Mouse (Mus musculus): ENCODE results near the gene Tstd2. TPM values are rescaled to one million over a fixed set of nuclear protein-coding genes. Genes with fewer than 3 reads are reported as not detected.

Gene Tstd2
- polyA plus RNA-seq, 1 experiment from 2014 or later: 34.0 TPM

DNA sequence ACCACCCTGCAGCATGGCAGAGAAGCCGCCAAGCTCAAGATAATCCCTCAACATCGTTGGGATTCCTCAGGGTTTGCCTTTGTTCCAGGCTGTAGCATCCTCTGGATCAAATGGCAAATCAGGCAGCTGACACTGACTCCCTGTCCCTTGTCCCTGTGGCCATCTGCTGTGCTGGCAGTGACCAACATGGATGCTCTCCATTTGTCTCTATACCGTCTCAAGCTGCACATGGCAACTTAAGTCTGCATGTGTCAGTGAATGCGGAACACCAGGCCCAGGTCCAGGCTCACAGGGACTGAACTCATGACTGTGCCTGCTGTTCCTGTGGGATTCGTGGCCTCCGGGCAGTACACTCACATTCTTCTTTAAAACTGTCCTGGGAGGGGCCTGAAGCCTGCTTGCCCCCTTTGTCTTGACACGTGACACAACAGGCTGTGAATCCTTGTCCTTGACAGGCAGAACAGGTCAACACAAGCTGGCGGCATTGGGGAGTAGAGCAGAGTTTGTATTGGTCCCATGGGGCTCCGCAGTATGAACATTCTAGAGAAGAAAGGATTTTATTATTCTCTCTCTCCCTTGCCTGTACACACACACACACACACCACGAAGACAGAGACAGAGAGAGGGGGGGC is 21.8 kb downstream of the Tstd2 start:
- Histone ChIP-seq H3K4me2 (no peak overlapping the region), H3K36me3 (peaks cover 70% of the 10 kb centered on the region), H3K9ac (no peak overlapping the region), H3K9me3 (no peaks in the 10 kb centered on the region), H3K4me3 (no peak overlapping the region), H3K4me1 (replicated peaks) (no peaks in the 10 kb centered on the region), H3K27me3 (no peaks in the 10 kb centered on the region), H3K27ac (replicated peaks) (no peak overlapping the region)
- WGBS: 66% methylated on average over 10 of the region's 10 CpGs
- peak; percentile 48; the same call in 1 of the 2 replicates for ATAC-seq (ENCODE audit: low FRiP score, low read depth)

DNA sequence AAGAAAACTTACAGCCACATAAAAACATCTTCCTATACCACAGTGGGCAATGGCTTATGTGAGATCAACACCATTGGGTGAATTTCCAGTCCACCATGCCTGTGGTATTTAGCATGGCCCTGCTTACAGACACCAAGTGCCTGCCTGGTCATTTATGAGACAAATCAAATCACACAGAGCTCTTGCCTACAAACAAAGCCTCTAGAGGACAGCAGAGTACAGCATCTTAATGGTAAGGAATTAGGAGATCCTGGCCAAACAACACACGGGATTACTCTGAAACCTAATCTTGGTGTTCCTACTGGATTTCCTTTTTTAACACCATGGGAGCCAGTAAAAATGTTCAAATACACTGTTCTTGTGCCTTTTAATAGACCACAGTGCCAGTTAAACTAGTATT is 23.2 kb downstream of the Tstd2 start:
- ATAC-seq (ENCODE audit: low FRiP score, low read depth): no peak
- H3K4me3 ChIP-seq: no peak overlapping the region
- no peaks in the 10 kb centered on the region for H3K9me3 ChIP-seq
- no peaks in the 10 kb centered on the region for H3K4me1 ChIP-seq (replicated peaks)
- peaks cover 59% of the 10 kb centered on the region for H3K36me3 ChIP-seq
- 67% methylated on average over 1 of the region's 1 CpGs for WGBS
- H3K4me2 ChIP-seq: no peak overlapping the region
- no peak overlapping the region for H3K27ac ChIP-seq (replicated peaks)
- no peak overlapping the region for H3K9ac ChIP-seq
- no peaks in the 10 kb centered on the region for H3K27me3 ChIP-seq

DNA sequence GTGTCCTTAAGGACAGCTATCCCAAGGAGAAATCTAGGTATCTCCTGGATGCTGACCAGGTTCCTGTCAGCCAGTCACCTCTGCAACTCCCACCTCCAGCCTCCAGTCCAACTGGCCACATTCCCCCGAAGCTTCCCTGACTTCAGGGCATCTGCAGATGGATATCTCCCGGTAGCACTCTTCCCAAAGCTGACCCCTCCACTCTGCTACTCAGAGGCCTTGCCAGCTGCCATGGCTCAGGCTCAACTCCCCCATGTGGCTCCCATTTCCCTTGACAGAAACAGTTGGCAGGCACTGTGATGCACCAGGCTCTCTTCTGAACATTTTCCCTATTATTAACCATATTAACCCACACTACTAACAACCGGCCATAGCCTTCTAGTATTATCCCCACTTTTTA is 27.1 kb downstream of the Tstd2 start:
- H3K9ac ChIP-seq: no peak overlapping the region
- no peak for ATAC-seq (ENCODE audit: low FRiP score, low read depth)
- no peak overlapping the region for H3K4me2 ChIP-seq
- no peak overlapping the region for H3K27ac ChIP-seq (replicated peaks)
- H3K4me3 ChIP-seq: no peak overlapping the region
- no peaks in the 10 kb centered on the region for H3K27me3 ChIP-seq
- H3K36me3 ChIP-seq: peaks cover 26% of the 10 kb centered on the region
- no peaks in the 10 kb centered on the region for H3K9me3 ChIP-seq
- WGBS: 55% methylated on average over 3 of the region's 3 CpGs
- H3K4me1 ChIP-seq (replicated peaks): no peaks in the 10 kb centered on the region

DNA sequence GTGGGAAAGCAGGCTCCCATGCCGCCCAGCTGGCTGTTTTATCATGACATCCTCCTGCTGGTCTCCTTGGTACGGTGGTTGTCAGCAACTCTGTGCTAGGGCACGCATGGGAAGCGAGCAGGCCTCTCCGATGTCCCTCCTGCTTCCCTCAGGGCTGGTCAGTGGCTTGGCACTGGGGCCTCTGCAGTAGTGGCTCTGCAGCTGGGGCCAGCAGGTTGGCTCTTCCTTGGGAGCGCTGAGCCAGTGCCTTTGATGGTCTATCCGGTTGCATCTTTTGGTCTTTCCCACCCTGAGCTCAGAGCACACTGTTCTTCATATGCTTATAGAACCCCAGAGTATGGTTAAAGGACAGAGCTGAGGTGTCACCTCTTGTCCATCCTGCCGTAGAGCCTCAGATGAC is 28.4 kb downstream of the Tstd2 start:
- Histone ChIP-seq H3K27ac (replicated peaks) (no peak overlapping the region), H3K36me3 (peaks cover 14% of the 10 kb centered on the region), H3K4me3 (no peak overlapping the region), H3K4me2 (no peak overlapping the region), H3K4me1 (replicated peaks) (no peaks in the 10 kb centered on the region), H3K9me3 (no peaks in the 10 kb centered on the region), H3K27me3 (no peaks in the 10 kb centered on the region), H3K9ac (no peak overlapping the region)
- 91% methylated on average over 8 of the region's 8 CpGs for WGBS
- no peak for ATAC-seq (ENCODE audit: low FRiP score, low read depth)

DNA sequence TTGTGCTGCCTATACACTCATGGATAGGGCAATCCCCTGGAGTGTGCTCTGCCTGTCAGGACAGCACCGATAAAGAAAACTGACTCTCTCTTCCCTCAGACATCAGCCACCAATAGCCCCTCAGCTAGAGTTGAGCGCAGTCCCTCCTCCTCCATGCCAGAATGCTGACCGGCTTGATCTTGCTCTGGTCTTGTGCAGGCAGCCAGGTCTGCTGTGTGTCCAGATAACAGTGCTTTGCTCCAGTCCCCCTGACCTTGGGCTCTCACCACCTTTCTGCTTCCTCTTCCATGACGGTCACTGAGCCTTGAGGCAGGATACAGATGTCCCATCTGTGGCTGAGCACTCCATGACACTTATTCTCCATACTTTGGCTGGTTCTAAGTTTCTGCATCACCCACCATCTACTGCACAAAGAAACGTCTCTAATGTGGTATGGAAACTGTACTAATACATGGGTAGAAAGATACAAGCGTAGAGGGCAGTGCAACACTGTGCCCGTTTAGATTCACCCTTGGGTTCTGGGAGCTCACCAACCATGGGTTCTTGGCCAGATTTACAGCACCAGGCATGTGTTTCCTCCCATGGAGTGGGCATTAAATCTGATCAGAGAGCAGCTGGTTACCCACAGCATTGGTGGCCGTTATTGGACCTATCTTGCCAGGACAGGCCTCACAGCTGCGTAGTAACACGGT is 36.3 kb downstream of the Tstd2 start:
- H3K4me3 ChIP-seq: no peak overlapping the region
- 88% methylated on average over 10 of the region's 10 CpGs for WGBS
- H3K9ac ChIP-seq: no peak overlapping the region
- no peaks in the 10 kb centered on the region for H3K9me3 ChIP-seq
- H3K4me2 ChIP-seq: no peak overlapping the region
- H3K4me1 ChIP-seq (replicated peaks): no peaks in the 10 kb centered on the region
- H3K27me3 ChIP-seq: no peaks in the 10 kb centered on the region
- H3K36me3 ChIP-seq: no peaks in the 10 kb centered on the region
- ATAC-seq (ENCODE audit: low FRiP score, low read depth): no peak
- H3K27ac ChIP-seq (replicated peaks): no peak overlapping the region

DNA sequence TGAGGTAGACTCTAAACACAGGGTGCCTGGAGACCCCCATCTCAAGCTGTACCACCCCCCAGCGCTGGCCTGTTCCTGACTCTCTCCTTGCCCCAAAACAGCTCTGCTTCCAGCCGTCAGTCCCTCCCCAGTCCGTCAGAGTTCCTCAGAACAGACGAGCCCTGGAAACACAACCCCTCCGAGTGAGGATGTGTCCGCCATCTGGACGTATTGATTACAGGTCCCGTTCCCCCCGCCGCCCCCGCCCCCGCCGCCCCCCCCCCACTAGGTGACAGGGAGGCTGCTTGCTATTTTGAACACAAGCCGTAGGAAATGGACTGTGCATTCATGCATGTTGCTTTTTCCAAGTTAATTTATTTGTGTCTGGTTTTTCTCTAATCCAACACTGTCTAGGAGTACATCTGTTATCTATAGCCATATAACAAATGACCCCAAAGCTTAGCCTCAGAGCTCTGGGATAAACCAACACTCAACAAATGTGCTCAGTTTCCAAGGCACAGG is 37.2 kb downstream of the Tstd2 start:
- WGBS: 28% methylated on average over 14 of the region's 14 CpGs
- H3K27ac ChIP-seq (replicated peaks): no peak overlapping the region
- ATAC-seq (ENCODE audit: low FRiP score, low read depth): no peak

DNA sequence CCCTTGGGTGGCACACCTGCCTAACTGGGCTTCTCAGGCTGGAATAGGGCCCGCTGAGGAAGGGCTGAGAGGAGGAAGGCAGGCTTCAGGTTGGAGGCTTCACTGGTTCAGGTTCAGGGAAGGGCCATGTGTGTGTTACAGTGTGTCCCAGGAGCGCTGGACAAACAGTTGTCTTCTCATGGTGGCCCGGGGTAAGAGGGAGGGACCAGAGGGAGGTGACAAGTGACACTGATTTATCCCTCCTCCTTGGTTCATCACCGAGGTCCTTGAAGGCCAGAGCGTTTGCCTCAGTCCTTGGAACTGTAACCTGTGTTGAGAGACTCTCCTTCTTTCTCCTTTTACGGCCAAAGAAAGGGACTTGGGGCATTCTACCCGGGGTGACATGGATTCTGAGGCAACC is 38.0 kb downstream of the Tstd2 start:
- WGBS: 67% methylated on average over 7 of the region's 7 CpGs
- Histone ChIP-seq H3K9me3 (no peaks in the 10 kb centered on the region), H3K36me3 (no peaks in the 10 kb centered on the region), H3K4me3 (no peak overlapping the region), H3K27me3 (no peaks in the 10 kb centered on the region), H3K27ac (replicated peaks) (no peak overlapping the region; the same call in 1 of the 2 replicates), H3K4me1 (replicated peaks) (no peaks in the 10 kb centered on the region), H3K9ac (no peak overlapping the region), H3K4me2 (no peak overlapping the region)
- no peak for ATAC-seq (ENCODE audit: low FRiP score, low read depth)

More for the DNA sequence above, 37.2 kb downstream of the Tstd2 start:
- Histone ChIP-seq H3K4me1 (replicated peaks) (no peaks in the 10 kb centered on the region), H3K4me3 (no peak overlapping the region), H3K36me3 (no peaks in the 10 kb centered on the region), H3K9me3 (no peaks in the 10 kb centered on the region), H3K27me3 (no peaks in the 10 kb centered on the region), H3K9ac (no peak overlapping the region), H3K4me2 (no peak overlapping the region)

DNA sequence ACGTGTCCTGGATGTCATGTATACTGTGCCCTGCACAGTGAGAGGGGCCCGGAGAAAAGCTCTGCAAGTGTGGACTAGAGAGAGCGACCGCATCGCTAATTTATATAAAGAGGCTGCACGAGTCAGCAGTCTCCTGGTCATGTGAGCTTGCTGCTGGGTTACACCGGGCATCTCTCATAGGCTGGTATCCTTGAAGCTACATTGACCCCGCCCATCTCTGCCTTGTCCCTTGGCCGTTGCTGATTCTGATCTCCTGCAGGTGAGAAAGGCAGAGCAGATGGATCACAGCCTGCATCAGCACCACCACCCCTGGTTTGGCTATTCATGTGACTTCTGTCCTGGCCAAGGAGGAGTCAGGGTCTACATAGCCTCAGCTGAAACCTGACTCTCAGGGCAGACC is 39.4 kb downstream of the Tstd2 start:
- H3K9me3 ChIP-seq: no peaks in the 10 kb centered on the region
- 79% methylated on average over 9 of the region's 9 CpGs for WGBS
- H3K4me1 ChIP-seq (replicated peaks): peaks cover 5% of the 10 kb centered on the region; the same call in 1 of the 2 replicates
- no peaks in the 10 kb centered on the region for H3K27me3 ChIP-seq
- no peak overlapping the region for H3K4me3 ChIP-seq
- H3K27ac ChIP-seq (replicated peaks): no peak overlapping the region
- H3K9ac ChIP-seq: no peak overlapping the region
- no peaks in the 10 kb centered on the region for H3K36me3 ChIP-seq
- ATAC-seq (ENCODE audit: low FRiP score, low read depth): no peak
- no peak overlapping the region for H3K4me2 ChIP-seq

DNA sequence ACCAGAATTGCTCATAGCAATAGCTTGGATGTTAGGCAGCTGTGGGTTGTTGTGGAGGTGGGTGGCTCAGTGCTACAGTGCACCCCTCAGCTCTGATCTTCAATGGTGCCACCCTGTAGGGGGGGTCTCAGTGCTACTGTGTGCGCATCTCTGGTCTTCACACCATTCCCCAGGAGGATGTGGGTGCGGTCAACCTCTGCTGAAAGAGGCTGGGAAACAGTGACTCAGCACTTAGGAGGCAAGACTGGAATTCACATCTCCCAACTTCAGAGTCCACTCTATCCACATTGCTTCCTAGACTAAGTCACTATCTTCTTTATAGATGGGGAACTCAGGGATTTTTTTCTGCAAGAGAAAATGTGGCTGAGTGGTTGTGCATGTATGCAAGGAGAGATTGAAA is 40.9 kb downstream of the Tstd2 start:
- Histone ChIP-seq H3K4me1 (replicated peaks) (peaks cover 5% of the 10 kb centered on the region; the same call in 1 of the 2 replicates), H3K27me3 (no peaks in the 10 kb centered on the region), H3K4me3 (no peak overlapping the region), H3K36me3 (no peaks in the 10 kb centered on the region), H3K4me2 (no peak overlapping the region), H3K9me3 (no peaks in the 10 kb centered on the region), H3K9ac (no peak overlapping the region), H3K27ac (replicated peaks) (no peak overlapping the region)
- WGBS: 96% methylated on average over 2 of the region's 2 CpGs
- no peak for ATAC-seq (ENCODE audit: low FRiP score, low read depth)

DNA sequence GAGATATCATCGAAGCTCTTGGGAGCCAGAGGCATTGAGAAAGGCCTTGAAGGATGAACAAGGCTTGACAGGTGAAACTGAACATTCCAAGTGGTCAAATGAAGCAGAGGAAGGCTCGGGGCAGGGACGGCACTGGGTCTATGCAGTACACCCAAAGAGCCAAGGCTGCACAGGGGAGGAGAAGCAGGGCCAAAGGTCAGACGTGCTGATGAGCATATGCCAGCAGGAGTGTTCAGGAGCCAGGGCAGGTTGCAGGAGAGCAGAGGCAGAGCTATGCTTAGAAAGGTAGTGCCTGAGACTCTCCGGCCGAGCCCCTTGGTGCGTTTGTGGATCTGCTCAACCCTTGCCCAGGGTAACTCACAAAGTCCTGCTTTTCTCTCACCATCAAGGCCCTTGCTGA is 41.9 kb downstream of the Tstd2 start:
- Histone ChIP-seq H3K27me3 (no peaks in the 10 kb centered on the region), H3K27ac (replicated peaks) (no peak overlapping the region), H3K4me3 (no peak overlapping the region), H3K4me2 (no peak overlapping the region), H3K36me3 (no peaks in the 10 kb centered on the region), H3K4me1 (replicated peaks) (peaks cover 5% of the 10 kb centered on the region; the same call in 1 of the 2 replicates), H3K9ac (no peak overlapping the region), H3K9me3 (no peaks in the 10 kb centered on the region)
- ATAC-seq (ENCODE audit: low FRiP score, low read depth): no peak
- WGBS: 90% methylated on average over 7 of the region's 7 CpGs

DNA sequence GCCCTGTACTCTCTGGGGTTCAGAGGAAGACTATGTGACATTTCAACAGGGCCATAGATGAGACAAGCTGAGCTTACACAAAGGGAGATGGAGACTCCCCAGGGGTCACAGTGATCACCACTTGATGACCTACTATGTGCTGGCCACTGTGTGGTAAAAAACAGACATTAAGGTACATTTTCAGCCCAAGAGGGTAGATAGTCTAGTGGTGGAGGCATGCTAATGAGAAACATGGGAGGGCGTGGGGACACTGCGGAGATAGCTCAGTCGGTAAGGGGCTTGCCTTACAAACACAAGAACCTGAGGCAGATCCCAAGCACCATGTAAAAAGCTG is 42.7 kb downstream of the Tstd2 start:
- WGBS: 93% methylated on average over 3 of the region's 3 CpGs
- no peaks in the 10 kb centered on the region for H3K36me3 ChIP-seq
- H3K9me3 ChIP-seq: no peaks in the 10 kb centered on the region
- ATAC-seq (ENCODE audit: low FRiP score, low read depth): no peak
- H3K4me3 ChIP-seq: no peak overlapping the region
- no peak overlapping the region for H3K27ac ChIP-seq (replicated peaks)
- H3K4me1 ChIP-seq (replicated peaks): peaks cover 5% of the 10 kb centered on the region; the same call in 1 of the 2 replicates
- no peak overlapping the region for H3K9ac ChIP-seq
- no peaks in the 10 kb centered on the region for H3K27me3 ChIP-seq
- no peak overlapping the region for H3K4me2 ChIP-seq

DNA sequence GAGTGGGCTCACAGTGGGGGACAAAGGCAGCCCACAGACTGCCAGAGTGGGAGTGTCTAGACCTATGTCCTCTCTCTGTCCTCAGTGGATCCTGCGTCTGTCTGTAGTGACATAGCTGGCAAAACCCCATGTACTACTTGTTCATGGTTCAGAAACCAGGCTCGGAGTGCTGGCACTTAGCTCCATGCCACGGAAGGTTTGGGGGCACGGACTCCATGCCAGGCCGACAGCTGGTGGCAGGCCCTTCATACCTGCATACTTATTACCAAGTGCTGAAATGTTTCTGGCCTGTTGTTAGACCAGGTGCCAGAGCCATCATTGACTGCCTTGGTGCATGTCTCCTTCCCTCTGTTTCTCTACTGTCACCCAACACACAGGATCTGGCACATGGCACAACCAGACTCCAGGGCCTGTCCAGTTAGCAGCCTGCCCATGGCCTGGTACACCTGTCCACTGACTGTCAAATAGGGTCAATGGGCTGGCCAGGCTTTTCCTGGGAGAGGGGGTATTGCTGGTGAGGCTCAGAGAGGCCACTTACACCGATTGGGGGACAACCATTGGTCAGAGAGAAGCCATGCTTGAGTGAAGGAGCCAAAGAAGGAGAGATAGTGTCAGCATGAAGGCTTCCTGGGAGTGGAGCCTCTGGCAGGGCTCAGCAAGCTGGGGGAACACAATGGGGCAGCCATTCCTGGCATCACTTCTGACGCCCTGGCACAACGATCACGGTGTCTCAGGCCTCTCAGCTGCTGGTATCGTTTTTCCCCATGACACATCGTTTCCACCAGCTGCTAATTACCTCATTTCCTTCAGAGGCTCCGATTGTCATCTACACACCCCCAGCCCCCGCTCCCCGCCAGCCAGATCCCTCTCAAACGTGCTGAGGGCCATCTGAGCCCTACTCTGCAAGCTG is 43.3 kb downstream of the Tstd2 start:
- H3K27me3 ChIP-seq: no peaks in the 10 kb centered on the region
- 45% methylated on average over 15 of the region's 15 CpGs for WGBS
- H3K36me3 ChIP-seq: no peaks in the 10 kb centered on the region
- peak; percentile 39; the same call in 1 of the 2 replicates for ATAC-seq (ENCODE audit: low FRiP score, low read depth)
- no peaks in the 10 kb centered on the region for H3K9me3 ChIP-seq
- no peak overlapping the region for H3K9ac ChIP-seq
- no peak overlapping the region for H3K4me2 ChIP-seq
- H3K4me3 ChIP-seq: no peak overlapping the region
- 0 out of 2 replicates have a peak overlapping the region, but pooled peaks have one; percentile 7 for H3K27ac ChIP-seq (replicated peaks)
- H3K4me1 ChIP-seq (replicated peaks): peaks cover 5% of the 10 kb centered on the region; the same call in 1 of the 2 replicates

Measured in hindbrain, embryonic 15.5 days (tissue).